9 mouse cellular contexts compared by ENCODE assay signal in genomic region chr17:57219167-57219883, GRCm38 (mm10). TPM values are rescaled to one million over a fixed set of nuclear protein-coding genes. Genes with fewer than 3 reads are reported as not detected.
DNase-seq lines count a peak whose midpoint lies in the region; ATAC-seq and TF ChIP-seq lines count a peak whose summit lies in the region.
"Had no signal": no experiment of that assay in that cellular context is flagged by ENCODE, and none has a peak within 500 bp of the region (broad histone marks: within the 10 kb centered on the region; RNA-seq: fewer than 3 reads in every experiment).

No protein-coding gene starts in this region.

- no peaks in the 10 kb centered on the region for H3K9me3 ChIP-seq in intestine, embryonic 16.5 days (ENCODE audit: control insufficient read depth, low read length)

- 0 out of 2 replicates have a peak, but pooled peaks cover 2% of the 10 kb centered on the region for H3K4me1 ChIP-seq in intestine, embryonic 16.5 days (ENCODE audit: control insufficient read depth, insufficient read depth, low read length)
- H3K4me1 ChIP-seq in liver, adult 2 months (ENCODE audit: control insufficient read depth, insufficient read depth, low read length), result peaks cover 38% of the 10 kb centered on the region

- peak; percentile 67 for DNase-seq in ovary, postnatal 10 days (ENCODE audit: low spot score)
- DNase-seq in ovary, adult 18-20 months (ENCODE audit: low spot score), result no peak
- DNase-seq in c-Kit-positive CD71-negative TER-119-negative erythroid progenitor cells, embryonic 14.5 days (ENCODE audit: low read depth), result peak; percentile 26
- DNase-seq in liver, adult 2 months (ENCODE audit: extremely low read depth, low read depth, low spot score), result peak; percentile 35
- DNase-seq in ovary, postnatal 36 days (ENCODE audit: low spot score), result peak; percentile 72
- DNase-seq in thymus, postnatal 4 days, result peak; percentile 90

- TF ChIP-seq POLR2A in liver, adult 2 months (IDR thresholded peaks at IDR 0.05; ENCODE audit: extremely low read depth, insufficient read depth, low read length), result no peak

- WGBS in intestine, embryonic 16.5 days, result 21% methylated on average over 11 of the region's 11 CpGs
- WGBS in liver, adult 2 months, result 33% methylated on average over 11 of the region's 11 CpGs

- H3K9ac ChIP-seq in intestine, embryonic 16.5 days (ENCODE audit: low read depth, low read length), result no peak overlapping the region
- H3K9ac ChIP-seq in liver, adult 2 months (ENCODE audit: low read depth, low read length), result no peak overlapping the region

- peak; percentile 66 for ATAC-seq in frontal cortex, adult (ENCODE audit: low TSS enrichment)
- ATAC-seq in intestine, embryonic 16.5 days, result peak; percentile 52

- no peak overlapping the region for H3K4me3 ChIP-seq in intestine, embryonic 16.5 days (ENCODE audit: low read length)
- H3K4me3 ChIP-seq in liver, adult 2 months (ENCODE audit: insufficient read depth, low read depth, low read length), result no peak overlapping the region

- H3K27me3 ChIP-seq in intestine, embryonic 16.5 days (replicated peaks; ENCODE audit: control insufficient read depth, insufficient read depth, low read length), result no peaks in the 10 kb centered on the region; the same call in 1 of the 2 replicates
- H3K27me3 ChIP-seq in liver, adult 2 months (ENCODE audit: control insufficient read depth, insufficient read depth, low read length), result no peaks in the 10 kb centered on the region

- H3K4me2 ChIP-seq in intestine, embryonic 16.5 days (ENCODE audit: low read depth, low read length), result no peak overlapping the region

- peak; percentile 83 for TF ChIP-seq CTCF in liver, adult 2 months (IDR thresholded peaks at IDR 0.05; ENCODE audit: low read depth, low read length)

- H3K79me2 ChIP-seq in liver, adult 2 months (ENCODE audit: control insufficient read depth, insufficient read depth, low read length), result no peaks in the 10 kb centered on the region

- no peak overlapping the region for H3K27ac ChIP-seq in intestine, embryonic 16.5 days (ENCODE audit: low read length)
- no peak overlapping the region for H3K27ac ChIP-seq in liver, adult 2 months (replicated peaks; ENCODE audit: insufficient read depth, low read depth, low read length)

- H3K36me3 ChIP-seq in intestine, embryonic 16.5 days (ENCODE audit: control insufficient read depth, insufficient read depth, low read length), result no peaks in the 10 kb centered on the region
- H3K36me3 ChIP-seq in liver, adult 2 months (ENCODE audit: control insufficient read depth, insufficient read depth, low read length), result peaks cover 84% of the 10 kb centered on the region

RNA-seq across cellular contexts. Expression of gene C3, which starts 8.6 kb away (rescaled TPM):
- 5.0 and 8.2 TPM in 2 replicates for polyA plus RNA-seq in intestine, embryonic 16.5 days (2015; fragmentation: Nextera tagmentation; extraction: Ambion mirVana)
- total RNA-seq in liver, adult 2 months (2014; rRNA removed), result 5,384 and 7,708 TPM in 2 replicates
- 3,773 and 3,833 TPM in 2 replicates for polyA plus RNA-seq in liver, adult 2 months (2012; rRNA removed)

RNA-seq across cellular contexts. Expression of gene Tnfsf14, which starts 25.3 kb away (rescaled TPM):
- 0.21 and 0.43 TPM in 2 replicates for polyA plus RNA-seq in intestine, embryonic 16.5 days (2015; fragmentation: Nextera tagmentation; extraction: Ambion mirVana)
- 0.27 and 0.28 TPM in 2 replicates for total RNA-seq in liver, adult 2 months (2014; rRNA removed)
- 0.42 and 0.75 TPM in 2 replicates for polyA plus RNA-seq in liver, adult 2 months (2012; rRNA removed)
- polyA plus RNA-seq: frontal cortex, adult 2 months had no signal

RNA-seq across cellular contexts. Expression of gene Gpr108, which starts 28.9 kb away (rescaled TPM):
- polyA plus RNA-seq in intestine, embryonic 16.5 days (2015; fragmentation: Nextera tagmentation; extraction: Ambion mirVana), result 34.9 and 37.0 TPM in 2 replicates
- total RNA-seq in liver, adult 2 months (2014; rRNA removed), result 10.7 and 11.7 TPM in 2 replicates
- polyA plus RNA-seq in liver, adult 2 months (2012; rRNA removed), result 19.3 and 23.7 TPM in 2 replicates

RNA-seq across cellular contexts. Expression of gene Trip10, which starts 29.9 kb away (rescaled TPM):
- 46.9 and 47.4 TPM in 2 replicates for polyA plus RNA-seq in intestine, embryonic 16.5 days (2015; fragmentation: Nextera tagmentation; extraction: Ambion mirVana)
- total RNA-seq in liver, adult 2 months (2014; rRNA removed), result 4.6 and 5.1 TPM in 2 replicates
- 4.8 and 7.2 TPM in 2 replicates for polyA plus RNA-seq in liver, adult 2 months (2012; rRNA removed)

RNA-seq across cellular contexts. Expression of gene Vav1, which starts 59.6 kb away (rescaled TPM):
- polyA plus RNA-seq in intestine, embryonic 16.5 days (2015; fragmentation: Nextera tagmentation; extraction: Ambion mirVana), result 2.4 and 2.8 TPM in 2 replicates
- total RNA-seq in liver, adult 2 months (2014; rRNA removed), result 2.7 and 2.9 TPM in 2 replicates
- 1.3 and 1.9 TPM in 2 replicates for polyA plus RNA-seq in liver, adult 2 months (2012; rRNA removed)

Comparison
In these comparisons a context has a peak if more than half of its experiments do, and no peak if none do; other contexts are left out.
1. RNA of gene C3, which starts 8.6 kb away (polyA plus RNA-seq): 3,773 to 3,833 TPM in liver, adult 2 months; 5.0 to 8.2 TPM in intestine, embryonic 16.5 days; every median in the first group is over 100 times any median in the second.